Mouse (Mus musculus) lung, adult 2 months (tissue): ENCODE data around the gene Txlna. TPM values are rescaled to one million over a fixed set of nuclear protein-coding genes. Genes with fewer than 3 reads are reported as not detected.
A peak's percentile ranks its signal among the peaks of the same experiment; 100 is the strongest.

Experiments used
- DNase-seq: peaks from one replicate; pipeline ENCODE4 v3.0.0; 2022
- H3K4me1 ChIP-seq: fragments of 200-500 bp; 2 replicates; pipeline ENCODE4 v1.6.1; 2011; ENCODE audit warnings: low read length; ENCODE audit not compliant: control insufficient read depth, insufficient read depth
- H3K4me3 ChIP-seq: fragments of 200-500 bp; replicated peaks from 2 replicates; pipeline ENCODE3; 2011; ENCODE audit warnings: low read depth, mild to moderate bottlenecking, control low read depth, low read length; ENCODE audit errors: extremely low read depth
- CTCF ChIP-seq: fragments of 200-500 bp; IDR thresholded peaks from 2 replicates; pipeline ENCODE4 v1.5.1; 2011; ENCODE audit warnings: mild to moderate bottlenecking, low read length, control low read depth; ENCODE audit not compliant: insufficient read depth
- POLR2A ChIP-seq: fragments of 200-500 bp; IDR thresholded peaks from 2 replicates; pipeline ENCODE4 v1.6.1; 2011; ENCODE audit warnings: low read depth, mild to moderate bottlenecking, control low read depth, low read length, borderline replicate concordance; ENCODE audit errors: extremely low read depth
- WGBS: fragments of 180-500 bp; shearing (Covaris S2); methylation state at CpG from one replicate; pipeline ENCODE4 v1.1.7; 2018; 5-methylcytosine and 5-hydroxymethylcytosine counted together
- polyA plus RNA-seq: library from polyadenylated mRNA; depleted of rRNA; stranded (reverse); fragments of >200 nt; gene quantifications from 2 replicates; pipeline ENCODE4 v1.2.3, GENCODE M21; 2012

Gene Txlna
- polyA plus RNA-seq, 1 experiment, result 36.7 TPM

GRCm38 (mm10) chr4:129609139-129609631, 31.7 kb downstream of the Txlna start:
- 68% methylated on average over 12 of the region's 12 CpGs for WGBS
- H3K4me3 ChIP-seq, result no peak overlapping the region
- no peak for TF ChIP-seq CTCF
- TF ChIP-seq POLR2A, result no peak
- no peak for DNase-seq
- H3K4me1 ChIP-seq, result no peaks in the 10 kb centered on the region

- no peaks in the 10 kb centered on the region for H3K4me1 ChIP-seq
- 27% methylated on average over 7 of the region's 7 CpGs for WGBS
- TF ChIP-seq POLR2A (peak; percentile 51; the same call in 1 of the 2 replicates), CTCF (peak; percentile 99)
- H3K4me3 ChIP-seq, result no peak overlapping the region
- DNase-seq, result peak; percentile 70
Observed at GRCm38 (mm10) chr4:129608426-129609025, 32.3 kb downstream of the Txlna start.

GRCm38 (mm10) chr4:129600233-129601158, 40.4 kb downstream of the Txlna start, which contains the start of the genes Eif3i and Tmem234:
TSS of gene Eif3i (minus strand) at chr4:129600648.
TSS of gene Tmem234 (plus strand) at chr4:129600668.
- Histone ChIP-seq H3K4me3 (peak within 1 kb of the TSS; percentile 72), H3K4me1 (peaks cover 4% of the 10 kb centered on the region; the same call in 1 of the 2 replicates)
- TF ChIP-seq POLR2A (peak; percentile 85; the same call in 1 of the 2 replicates), CTCF (no peak)
- WGBS, result under 1% methylated on average over 74 of the region's 74 CpGs
- DNase-seq, result peak; percentile 83

- H3K4me1 ChIP-seq, result no peaks in the 10 kb centered on the region
- H3K4me3 ChIP-seq, result no peak overlapping the region
- no peak for DNase-seq
- WGBS, result 70% methylated on average over 4 of the region's 4 CpGs
- TF ChIP-seq CTCF (no peak), POLR2A (no peak)
Observed at GRCm38 (mm10) chr4:129588865-129589264, 52.0 kb downstream of the Txlna start.

DNA sequence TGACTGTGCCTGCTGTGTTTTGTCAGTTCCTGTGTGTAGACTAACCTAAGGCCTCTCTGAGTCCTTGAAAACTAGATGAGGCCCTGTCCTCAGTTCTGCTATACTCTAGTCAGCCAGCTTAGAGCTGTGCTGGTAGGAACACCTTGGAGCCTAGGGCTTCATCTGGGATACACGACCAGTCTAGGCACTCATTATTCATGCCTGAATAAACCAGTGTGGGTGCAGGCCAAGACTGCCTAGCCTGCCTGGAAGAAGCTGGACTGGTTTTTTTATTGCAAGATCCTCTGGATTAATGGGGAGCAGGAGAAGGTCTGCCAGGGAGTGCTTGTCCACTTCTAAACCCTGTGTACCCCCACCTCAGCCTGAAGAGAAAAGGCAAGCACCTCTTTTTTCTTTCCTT, 53.9 kb downstream of the Txlna start:
- no peak for DNase-seq
- TF ChIP-seq POLR2A (no peak), CTCF (no peak)
- WGBS, result 48% methylated on average over 1 of the region's 1 CpGs
- no peak overlapping the region for H3K4me3 ChIP-seq
- H3K4me1 ChIP-seq, result no peaks in the 10 kb centered on the region

- H3K4me1 ChIP-seq, result no peaks in the 10 kb centered on the region
- 84% methylated on average over 9 of the region's 9 CpGs for WGBS
- H3K4me3 ChIP-seq, result no peak overlapping the region
- TF ChIP-seq POLR2A (no peak), CTCF (no peak)
- no peak for DNase-seq
Observed at GRCm38 (mm10) chr4:129585773-129586172, 55.1 kb downstream of the Txlna start.

GRCm38 (mm10) chr4:129584884-129585608, 55.8 kb downstream of the Txlna start:
- Histone ChIP-seq H3K4me3 (peak overlapping the region; percentile 91), H3K4me1 (no peaks in the 10 kb centered on the region)
- TF ChIP-seq POLR2A (0 out of 2 replicates have a peak, but pooled peaks have one; percentile 2), CTCF (peak; percentile 70)
- WGBS, result 1% methylated on average over 36 of the region's 36 CpGs
- peak; percentile 86 for DNase-seq

GRCm38 (mm10) chr4:129584370-129584769, 56.5 kb downstream of the Txlna start:
- WGBS, result 69% methylated on average over 1 of the region's 1 CpGs

GRCm38 (mm10) chr4:129582251-129582650, 58.6 kb downstream of the Txlna start:
- peaks cover 9% of the 10 kb centered on the region; the same call in 1 of the 2 replicates for H3K4me1 ChIP-seq
- TF ChIP-seq POLR2A (no peak), CTCF (no peak)
- no peak overlapping the region for H3K4me3 ChIP-seq
- 72% methylated on average over 1 of the region's 1 CpGs for WGBS
- no peak for DNase-seq

More at GRCm38 (mm10) chr4:129584370-129584769, 56.5 kb downstream of the Txlna start:
- Histone ChIP-seq H3K4me3 (peak overlapping the region; percentile 91), H3K4me1 (no peaks in the 10 kb centered on the region)
- DNase-seq, result no peak
- TF ChIP-seq POLR2A (no peak), CTCF (no peak)
